ENCODE assay signal across 16 mouse cellular contexts in genomic region chr6:67010370-67011216, GRCm38 (mm10). TPM values are rescaled to one million over a fixed set of nuclear protein-coding genes. Genes with fewer than 3 reads are reported as not detected.
A peak's percentile ranks its signal among the peaks of the same experiment; 100 is the strongest.
DNase-seq lines count a peak whose midpoint lies in the region; ATAC-seq and TF ChIP-seq lines count a peak whose summit lies in the region.
"Had no signal": no experiment of that assay in that cellular context is flagged by ENCODE, and none has a peak within 500 bp of the region (broad histone marks: within the 10 kb centered on the region; RNA-seq: fewer than 3 reads in every experiment).

No protein-coding gene starts in this region.

- H3K36me3 ChIP-seq in lung, embryonic 14.5 days (ENCODE audit: insufficient read depth): no peaks in the 10 kb centered on the region
- no peaks in the 10 kb centered on the region for H3K36me3 ChIP-seq in embryonic facial prominence, embryonic 11.5 days (replicated peaks; ENCODE audit: control insufficient read depth, insufficient read depth, low read depth, low read length)
- no peaks in the 10 kb centered on the region for H3K36me3 ChIP-seq in forebrain, postnatal 0 days (ENCODE audit: insufficient read depth)
- H3K36me3 ChIP-seq in midbrain, embryonic 16.5 days (ENCODE audit: control insufficient read depth, insufficient read depth, low read length): no peaks in the 10 kb centered on the region
- H3K36me3 ChIP-seq: heart, embryonic 13.5 days; limb, embryonic 13.5 days; lung, embryonic 15.5 days had no signal

- H3K4me1 ChIP-seq in lung, embryonic 14.5 days (ENCODE audit: insufficient read depth): peaks cover 3% of the 10 kb centered on the region; the same call in 1 of the 2 replicates
- H3K4me1 ChIP-seq in embryonic facial prominence, embryonic 11.5 days (ENCODE audit: control insufficient read depth, insufficient read depth, low read length): no peaks in the 10 kb centered on the region
- no peaks in the 10 kb centered on the region for H3K4me1 ChIP-seq in forebrain, postnatal 0 days (ENCODE audit: insufficient read depth)
- no peaks in the 10 kb centered on the region for H3K4me1 ChIP-seq in midbrain, embryonic 16.5 days (ENCODE audit: control insufficient read depth, insufficient read depth, low read length)

- no peak overlapping the region for H3K4me3 ChIP-seq in lung, embryonic 14.5 days (ENCODE audit: low read depth, low read length)
- H3K4me3 ChIP-seq in embryonic facial prominence, embryonic 11.5 days (ENCODE audit: low read depth, low read length): no peak overlapping the region
- no peak overlapping the region for H3K4me3 ChIP-seq in forebrain, postnatal 0 days (ENCODE audit: low read depth, low read length)
- no peak overlapping the region for H3K4me3 ChIP-seq in midbrain, embryonic 16.5 days (ENCODE audit: low read depth, low read length)
- H3K4me3 ChIP-seq: erythroblast, embryonic 14.5 days; heart, embryonic 13.5 days; limb, embryonic 13.5 days; lung, embryonic 15.5 days had no signal

- no peak overlapping the region for H3K4me2 ChIP-seq in lung, embryonic 14.5 days
- H3K4me2 ChIP-seq in embryonic facial prominence, embryonic 11.5 days (ENCODE audit: low read depth, low read length): no peak overlapping the region
- no peak overlapping the region for H3K4me2 ChIP-seq in forebrain, postnatal 0 days (ENCODE audit: low read depth)
- H3K4me2 ChIP-seq in midbrain, embryonic 16.5 days (ENCODE audit: low read length): no peak overlapping the region
- H3K4me2 ChIP-seq: heart, embryonic 13.5 days; limb, embryonic 13.5 days; lung, embryonic 15.5 days had no signal

- WGBS in lung, embryonic 14.5 days: 69% methylated on average over 7 of the region's 7 CpGs
- WGBS in embryonic facial prominence, embryonic 11.5 days: 52% methylated on average over 7 of the region's 7 CpGs
- 29% methylated on average over 7 of the region's 7 CpGs for WGBS in forebrain, postnatal 0 days
- 49% methylated on average over 7 of the region's 7 CpGs for WGBS in midbrain, embryonic 16.5 days

- peak; percentile 56 for DNase-seq in lung, embryonic 14.5 days
- no peak for DNase-seq in lung, postnatal 10 days
- DNase-seq in embryonic facial prominence, embryonic 11.5 days (ENCODE audit: low spot score): no peak
- no peak for DNase-seq in forebrain, postnatal 0 days
- DNase-seq in urinary bladder, postnatal 10 days (ENCODE audit: low spot score): no peak
- no peak for DNase-seq in cerebellum, adult 11 months
- DNase-seq in spleen, adult 12 weeks (ENCODE audit: low spot score): no peak
- DNase-seq: gastrocnemius, postnatal 14 days; kidney, postnatal 36 days; layer of hippocampus, postnatal 36 days had no signal

- H3K27ac ChIP-seq in lung, embryonic 14.5 days (ENCODE audit: low read depth): no peak overlapping the region
- no peak overlapping the region for H3K27ac ChIP-seq in embryonic facial prominence, embryonic 11.5 days (replicated peaks; ENCODE audit: low read depth, low read length)
- H3K27ac ChIP-seq in forebrain, postnatal 0 days (ENCODE audit: low read depth, low read length): no peak overlapping the region
- peak overlapping the region; percentile 54; the same call in 1 of the 2 replicates for H3K27ac ChIP-seq in midbrain, embryonic 16.5 days (ENCODE audit: low read length)
- H3K27ac ChIP-seq: heart, embryonic 13.5 days; limb, embryonic 13.5 days; lung, embryonic 15.5 days had no signal

- no peak for TF ChIP-seq CTCF in lung, embryonic 14.5 days (IDR thresholded peaks at IDR 0.05; ENCODE audit: low read depth)
- no peak for TF ChIP-seq CTCF in forebrain, postnatal 0 days (IDR thresholded peaks at IDR 0.05; ENCODE audit: low read depth)

- H3K9me3 ChIP-seq in lung, embryonic 14.5 days (ENCODE audit: low read depth, low read length): no peaks in the 10 kb centered on the region
- H3K9me3 ChIP-seq in embryonic facial prominence, embryonic 11.5 days (replicated peaks; ENCODE audit: control insufficient read depth, low read length): no peaks in the 10 kb centered on the region
- no peaks in the 10 kb centered on the region for H3K9me3 ChIP-seq in forebrain, postnatal 0 days (ENCODE audit: low read length)
- no peaks in the 10 kb centered on the region for H3K9me3 ChIP-seq in midbrain, embryonic 16.5 days (replicated peaks; ENCODE audit: control insufficient read depth, low read length, poor library complexity, severe bottlenecking)
- H3K9me3 ChIP-seq: heart, embryonic 13.5 days; limb, embryonic 13.5 days; lung, embryonic 15.5 days had no signal

- no peak overlapping the region for H3K9ac ChIP-seq in lung, embryonic 14.5 days
- H3K9ac ChIP-seq in embryonic facial prominence, embryonic 11.5 days (replicated peaks; ENCODE audit: low read length): no peak overlapping the region
- no peak overlapping the region for H3K9ac ChIP-seq in forebrain, postnatal 0 days
- H3K9ac ChIP-seq in midbrain, embryonic 16.5 days (ENCODE audit: low read depth, low read length): no peak overlapping the region
- H3K9ac ChIP-seq: heart, embryonic 13.5 days; limb, embryonic 13.5 days; lung, embryonic 15.5 days had no signal

- no peaks in the 10 kb centered on the region for H3K27me3 ChIP-seq in lung, embryonic 14.5 days (ENCODE audit: insufficient read depth, low read length)
- no peaks in the 10 kb centered on the region for H3K27me3 ChIP-seq in embryonic facial prominence, embryonic 11.5 days (ENCODE audit: control insufficient read depth, insufficient read depth, low read length)
- no peaks in the 10 kb centered on the region for H3K27me3 ChIP-seq in forebrain, postnatal 0 days (ENCODE audit: insufficient read depth, low read length)
- no peaks in the 10 kb centered on the region for H3K27me3 ChIP-seq in midbrain, embryonic 16.5 days (ENCODE audit: control insufficient read depth, insufficient read depth, low read depth, low read length)
- H3K27me3 ChIP-seq: CH12.LX; heart, embryonic 13.5 days; limb, embryonic 13.5 days; lung, embryonic 15.5 days had no signal

- no peak for ATAC-seq in lung, embryonic 14.5 days (ENCODE audit: insufficient read depth)
- ATAC-seq in embryonic facial prominence, embryonic 11.5 days (replicated peaks; ENCODE audit: insufficient number of reproducible peaks, low FRiP score, low TSS enrichment, low read depth): peak; percentile 85
- peak; percentile 74 for ATAC-seq in forebrain, postnatal 0 days
- peak; percentile 78 for ATAC-seq in midbrain, embryonic 16.5 days

RNA-seq across cellular contexts. Expression of gene Gadd45a, which starts 26.7 kb away (rescaled TPM):
- 9.9 and 13.0 TPM in 2 replicates for polyA plus RNA-seq in lung, embryonic 14.5 days (2014; fragmentation: Nextera tagmentation; extraction: Ambion mirVana)
- polyA plus RNA-seq in embryonic facial prominence, embryonic 11.5 days (2014; fragmentation: Nextera tagmentation; extraction: Ambion mirVana): 17.7 and 19.9 TPM in 2 replicates
- total RNA-seq in forebrain, postnatal 0 days (2014; rRNA removed): 4.8 and 7.9 TPM in 2 replicates
- polyA plus RNA-seq in forebrain, postnatal 0 days (2015; fragmentation: Nextera tagmentation; extraction: Ambion mirVana): 6.9 and 7.8 TPM in 2 replicates
- polyA plus RNA-seq in midbrain, embryonic 16.5 days (2015; fragmentation: Nextera tagmentation; extraction: Ambion mirVana): 15.1 and 17.6 TPM in 2 replicates
